Mouse (Mus musculus): ENCODE data around the gene Cdkn2b. TPM values are rescaled to one million over a fixed set of nuclear protein-coding genes. Genes with fewer than 3 reads are reported as not detected.

Gene Cdkn2b
- polyA plus RNA-seq, 1 experiment = 24.7 TPM

GRCm38 (mm10) chr4:89294091-89294485 lies 16.8 kb downstream of the Cdkn2b start:
- Histone ChIP-seq H3K9me3 (no peaks in the 10 kb centered on the region), H3K4me3 (replicated peaks) (peak overlapping the region; percentile 95)

GRCm38 (mm10) chr4:89293516-89293915 lies 17.3 kb downstream of the Cdkn2b start:
- no peak for TF ChIP-seq FLI1 (IDR thresholded peaks at IDR 0.05; ENCODE audit: low read length)
- no peak for TF ChIP-seq GATA1 (IDR thresholded peaks at IDR 0.05; ENCODE audit: borderline replicate concordance, low read length)
- Histone ChIP-seq H3K9me3 (no peaks in the 10 kb centered on the region), H3K27me3 (replicated peaks) (peaks cover 59% of the 10 kb centered on the region), H3K4me1 (peaks cover 34% of the 10 kb centered on the region), H3K36me3 (replicated peaks; ENCODE audit: low read length) (peaks cover 10% of the 10 kb centered on the region), H3K4me3 (replicated peaks) (no peak overlapping the region)

More at GRCm38 (mm10) chr4:89294091-89294485, 16.8 kb downstream of the Cdkn2b start:
- peaks cover 53% of the 10 kb centered on the region for H3K27me3 ChIP-seq (replicated peaks)
- H3K4me1 ChIP-seq = peaks cover 28% of the 10 kb centered on the region
- no peak for TF ChIP-seq GATA1 (IDR thresholded peaks at IDR 0.05; ENCODE audit: borderline replicate concordance, low read length)
- no peak for TF ChIP-seq FLI1 (IDR thresholded peaks at IDR 0.05; ENCODE audit: low read length)
- peaks cover 10% of the 10 kb centered on the region for H3K36me3 ChIP-seq (replicated peaks; ENCODE audit: low read length)

- TF ChIP-seq GATA1 (IDR thresholded peaks at IDR 0.05; ENCODE audit: borderline replicate concordance, low read length) = no peak
- no peak for TF ChIP-seq FLI1 (IDR thresholded peaks at IDR 0.05; ENCODE audit: low read length)
- H3K4me1 ChIP-seq = peaks cover 23% of the 10 kb centered on the region
- H3K27me3 ChIP-seq (replicated peaks) = peaks cover 42% of the 10 kb centered on the region
- H3K36me3 ChIP-seq (replicated peaks; ENCODE audit: low read length) = no peaks in the 10 kb centered on the region
- peaks cover 5% of the 10 kb centered on the region; the same call in 1 of the 2 replicates for H3K9me3 ChIP-seq
- no peak overlapping the region for H3K4me3 ChIP-seq (replicated peaks)
These were observed 21.8 kb downstream of the Cdkn2b start for GRCm38 (mm10) chr4:89289028-89289427.

GRCm38 (mm10) chr4:89286566-89286965 lies 24.3 kb downstream of the Cdkn2b start:
- Histone ChIP-seq H3K4me3 (replicated peaks) (peak overlapping the region; percentile 50), H3K4me1 (peaks cover 37% of the 10 kb centered on the region), H3K36me3 (replicated peaks; ENCODE audit: low read length) (no peaks in the 10 kb centered on the region), H3K9me3 (peaks cover 5% of the 10 kb centered on the region; the same call in 1 of the 2 replicates), H3K27me3 (replicated peaks) (peaks cover 51% of the 10 kb centered on the region)
- TF ChIP-seq GATA1 (IDR thresholded peaks at IDR 0.05; ENCODE audit: borderline replicate concordance, low read length) (no peak), FLI1 (IDR thresholded peaks at IDR 0.05; ENCODE audit: low read length) (no peak)

- Histone ChIP-seq H3K36me3 (replicated peaks; ENCODE audit: low read length) (no peaks in the 10 kb centered on the region), H3K27me3 (replicated peaks) (peaks cover 44% of the 10 kb centered on the region), H3K9me3 (peaks cover 5% of the 10 kb centered on the region; the same call in 1 of the 2 replicates), H3K4me3 (replicated peaks) (no peak overlapping the region), H3K4me1 (peaks cover 37% of the 10 kb centered on the region)
- TF ChIP-seq FLI1 (IDR thresholded peaks at IDR 0.05; ENCODE audit: low read length) = no peak
- TF ChIP-seq GATA1 (IDR thresholded peaks at IDR 0.05; ENCODE audit: borderline replicate concordance, low read length) = no peak
These were observed 25.2 kb downstream of the Cdkn2b start for GRCm38 (mm10) chr4:89285688-89286087.

GRCm38 (mm10) chr4:89282661-89283060 lies 28.2 kb downstream of the Cdkn2b start:
- TF ChIP-seq FLI1 (IDR thresholded peaks at IDR 0.05; ENCODE audit: low read length) (no peak), GATA1 (IDR thresholded peaks at IDR 0.05; ENCODE audit: borderline replicate concordance, low read length) (no peak)
- Histone ChIP-seq H3K4me1 (peaks cover 32% of the 10 kb centered on the region), H3K4me3 (replicated peaks) (peak overlapping the region; percentile 92), H3K27me3 (replicated peaks) (peaks cover 41% of the 10 kb centered on the region), H3K36me3 (replicated peaks; ENCODE audit: low read length) (no peaks in the 10 kb centered on the region), H3K9me3 (peaks cover 7% of the 10 kb centered on the region; the same call in 1 of the 2 replicates)

GRCm38 (mm10) chr4:89282036-89282566 lies 28.7 kb downstream of the Cdkn2b start:
- Histone ChIP-seq H3K9me3 (peaks cover 7% of the 10 kb centered on the region; the same call in 1 of the 2 replicates), H3K36me3 (replicated peaks; ENCODE audit: low read length) (no peaks in the 10 kb centered on the region), H3K4me3 (replicated peaks) (peak overlapping the region; percentile 92), H3K27me3 (replicated peaks) (peaks cover 45% of the 10 kb centered on the region), H3K4me1 (peaks cover 32% of the 10 kb centered on the region)
- TF ChIP-seq GATA1 (IDR thresholded peaks at IDR 0.05; ENCODE audit: borderline replicate concordance, low read length) (no peak), FLI1 (IDR thresholded peaks at IDR 0.05; ENCODE audit: low read length) (no peak)

- H3K36me3 ChIP-seq (replicated peaks; ENCODE audit: low read length) = peaks cover 7% of the 10 kb centered on the region
- H3K27me3 ChIP-seq (replicated peaks) = peaks cover 50% of the 10 kb centered on the region
- H3K9me3 ChIP-seq = peaks cover 10% of the 10 kb centered on the region; the same call in 1 of the 2 replicates
- H3K4me1 ChIP-seq = peaks cover 37% of the 10 kb centered on the region
- TF ChIP-seq GATA1 (IDR thresholded peaks at IDR 0.05; ENCODE audit: borderline replicate concordance, low read length) (no peak), FLI1 (IDR thresholded peaks at IDR 0.05; ENCODE audit: low read length) (no peak)
- H3K4me3 ChIP-seq (replicated peaks) = peak overlapping the region; percentile 92
These were observed 29.6 kb downstream of the Cdkn2b start for GRCm38 (mm10) chr4:89281236-89281635.

GRCm38 (mm10) chr4:89279641-89280040 lies 31.2 kb downstream of the Cdkn2b start:
- Histone ChIP-seq H3K9me3 (0 out of 2 replicates have a peak, but pooled peaks cover 5% of the 10 kb centered on the region), H3K27me3 (replicated peaks) (peaks cover 66% of the 10 kb centered on the region), H3K4me1 (peaks cover 50% of the 10 kb centered on the region), H3K4me3 (replicated peaks) (peak overlapping the region; percentile 83), H3K36me3 (replicated peaks; ENCODE audit: low read length) (peaks cover 15% of the 10 kb centered on the region)
- TF ChIP-seq FLI1 (IDR thresholded peaks at IDR 0.05; ENCODE audit: low read length) = no peak

GRCm38 (mm10) chr4:89277381-89277940 lies 33.4 kb downstream of the Cdkn2b start:
- H3K9me3 ChIP-seq = 0 out of 2 replicates have a peak, but pooled peaks cover 5% of the 10 kb centered on the region
- TF ChIP-seq GATA1 (IDR thresholded peaks at IDR 0.05; ENCODE audit: borderline replicate concordance, low read length) (no peak), FLI1 (IDR thresholded peaks at IDR 0.05; ENCODE audit: low read length) (no peak)
- H3K36me3 ChIP-seq (replicated peaks; ENCODE audit: low read length) = peaks cover 15% of the 10 kb centered on the region
- H3K4me3 ChIP-seq (replicated peaks) = peak overlapping the region; percentile 18
- H3K27me3 ChIP-seq (replicated peaks) = peaks cover 81% of the 10 kb centered on the region
- H3K4me1 ChIP-seq = peaks cover 65% of the 10 kb centered on the region

All from megakaryocyte, embryonic 14.5 days (primary cell).